ENCODE assay signal across 8 mouse cellular contexts in the genomic region with DNA sequence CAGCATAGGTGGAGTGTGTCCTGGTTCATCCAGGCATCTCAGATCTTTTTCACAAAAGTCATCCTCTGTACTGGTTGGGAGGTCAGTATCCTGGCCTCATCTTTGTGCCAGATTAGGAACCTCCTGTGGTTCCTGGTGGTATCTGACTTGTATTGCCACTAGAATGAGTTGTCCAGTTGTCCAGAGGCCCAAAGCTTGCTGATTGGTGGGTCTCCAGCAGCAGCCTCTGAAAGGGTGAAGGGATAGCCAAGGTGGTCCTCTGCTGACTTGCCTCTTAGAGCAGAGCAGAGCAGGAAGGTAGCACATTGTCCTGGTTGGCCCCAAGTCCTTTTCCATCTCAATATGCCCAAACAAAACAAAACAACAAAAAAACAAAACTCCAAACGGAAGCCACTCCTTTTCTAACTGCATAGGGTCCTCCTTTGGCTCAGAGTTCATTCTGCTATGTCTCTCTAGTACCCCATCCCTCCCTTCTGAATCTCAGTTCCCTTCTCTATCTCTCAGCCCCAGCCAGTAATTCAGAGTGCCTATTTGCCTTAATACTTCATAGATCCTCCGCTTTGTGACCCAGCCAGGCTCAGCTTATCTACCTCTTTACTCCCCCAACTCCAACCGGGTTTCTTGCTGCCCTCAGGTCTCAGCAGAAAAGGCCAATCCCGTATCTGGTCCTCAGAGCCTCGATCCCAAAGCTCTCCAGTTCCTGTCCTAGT. TPM values are rescaled to one million over a fixed set of nuclear protein-coding genes. Genes with fewer than 3 reads are reported as not detected.
DNase-seq lines count a peak whose midpoint lies in the region; ATAC-seq and TF ChIP-seq lines count a peak whose summit lies in the region.

No protein-coding gene starts in this region.

- peaks cover 12% of the 10 kb centered on the region for H3K4me1 ChIP-seq in kidney, postnatal 0 days (replicated peaks; ENCODE audit: insufficient read depth, low read length)
- H3K4me1 ChIP-seq in embryonic facial prominence, embryonic 13.5 days = peaks cover 43% of the 10 kb centered on the region
- peaks cover 42% of the 10 kb centered on the region for H3K4me1 ChIP-seq in intestine, embryonic 14.5 days (replicated peaks; ENCODE audit: control insufficient read depth, insufficient read depth, low read length)

- H3K36me3 ChIP-seq in kidney, postnatal 0 days (ENCODE audit: insufficient read depth, low read length) = no peaks in the 10 kb centered on the region
- H3K36me3 ChIP-seq in embryonic facial prominence, embryonic 13.5 days = no peaks in the 10 kb centered on the region
- no peaks in the 10 kb centered on the region for H3K36me3 ChIP-seq in intestine, embryonic 14.5 days (ENCODE audit: control insufficient read depth, insufficient read depth, low read length)
- H3K36me3 ChIP-seq in myocyte (ENCODE audit: control insufficient read depth, insufficient read depth) = no peaks in the 10 kb centered on the region

- H3K9ac ChIP-seq in kidney, postnatal 0 days (ENCODE audit: low read depth, low read length) = 0 out of 2 replicates have a peak overlapping the region, but pooled peaks have one; percentile 94
- H3K9ac ChIP-seq in embryonic facial prominence, embryonic 13.5 days = peak overlapping the region; percentile 98
- H3K9ac ChIP-seq in intestine, embryonic 14.5 days (ENCODE audit: low read length) = no peak overlapping the region

- H3K27me3 ChIP-seq in kidney, postnatal 0 days (ENCODE audit: insufficient read depth, low read length) = no peaks in the 10 kb centered on the region
- H3K27me3 ChIP-seq in embryonic facial prominence, embryonic 13.5 days = no peaks in the 10 kb centered on the region
- H3K27me3 ChIP-seq in intestine, embryonic 14.5 days (replicated peaks; ENCODE audit: control insufficient read depth, insufficient read depth, low read length) = no peaks in the 10 kb centered on the region
- no peaks in the 10 kb centered on the region for H3K27me3 ChIP-seq in myocyte (ENCODE audit: control insufficient read depth, insufficient read depth, insufficient read length)

- peaks cover 33% of the 10 kb centered on the region for H3K79me2 ChIP-seq in myocyte (ENCODE audit: control insufficient read depth, insufficient read depth)

- no peaks in the 10 kb centered on the region for H3K9me3 ChIP-seq in kidney, postnatal 0 days (replicated peaks; ENCODE audit: low read length)
- H3K9me3 ChIP-seq in embryonic facial prominence, embryonic 13.5 days = no peaks in the 10 kb centered on the region
- no peaks in the 10 kb centered on the region for H3K9me3 ChIP-seq in intestine, embryonic 14.5 days (ENCODE audit: control insufficient read depth, low read length)

- H3K4me2 ChIP-seq in kidney, postnatal 0 days (ENCODE audit: low read length) = peak overlapping the region; percentile 88
- H3K4me2 ChIP-seq in embryonic facial prominence, embryonic 13.5 days = peak overlapping the region; percentile 94
- peak overlapping the region; percentile 54 for H3K4me2 ChIP-seq in intestine, embryonic 14.5 days (ENCODE audit: low read length)
- H3K4me2 ChIP-seq in myocyte (ENCODE audit: low read depth) = peak overlapping the region; percentile 82

- no peak for DNase-seq in kidney, postnatal 0 days (ENCODE audit: low spot score)
- no peak for DNase-seq in kidney, adult 11 months
- DNase-seq in intestine, embryonic 14.5 days (ENCODE audit: low spot score) = no peak
- no peak for DNase-seq in T-cell, adult 2 months (ENCODE audit: low spot score)
- no peak for DNase-seq in frontal cortex, adult 2 months (ENCODE audit: extremely low spot score in 1 of 2, low spot score in 1 of 2)
- no peak for DNase-seq in lung, postnatal 25 days (ENCODE audit: low spot score)

- H3ac ChIP-seq in myocyte (ENCODE audit: control insufficient read depth, insufficient read length) = no peak overlapping the region

- WGBS in kidney, postnatal 0 days = 48% methylated on average over 5 of the region's 5 CpGs
- 46% methylated on average over 5 of the region's 5 CpGs for WGBS in embryonic facial prominence, embryonic 13.5 days
- 56% methylated on average over 5 of the region's 5 CpGs for WGBS in intestine, embryonic 14.5 days

- peak overlapping the region; percentile 70; the same call in 1 of the 2 replicates for H3K27ac ChIP-seq in kidney, postnatal 0 days
- no peak overlapping the region; the same call in 1 of the 2 replicates for H3K27ac ChIP-seq in embryonic facial prominence, embryonic 13.5 days
- H3K27ac ChIP-seq in intestine, embryonic 14.5 days (ENCODE audit: low read depth) = no peak overlapping the region

- peak overlapping the region; percentile 98 for H3K4me3 ChIP-seq in kidney, postnatal 0 days (replicated peaks; ENCODE audit: low read depth, low read length)
- peak overlapping the region; percentile 97 for H3K4me3 ChIP-seq in embryonic facial prominence, embryonic 13.5 days
- no peak overlapping the region; the same call in 1 of the 2 replicates for H3K4me3 ChIP-seq in intestine, embryonic 14.5 days (ENCODE audit: low read depth, low read length)
- H3K4me3 ChIP-seq in myocyte = peak overlapping the region; percentile 84

- no peak for TF ChIP-seq CTCF in kidney, postnatal 0 days (IDR thresholded peaks at IDR 0.05; ENCODE audit: low read depth)

- ATAC-seq in kidney, postnatal 0 days (replicated peaks; ENCODE audit: low FRiP score, low read depth) = no peak
- no peak for ATAC-seq in embryonic facial prominence, embryonic 13.5 days (ENCODE audit: insufficient number of reproducible peaks, insufficient read depth, low FRiP score, low TSS enrichment, low read depth)
- ATAC-seq in intestine, embryonic 14.5 days (replicated peaks; ENCODE audit: low FRiP score, low TSS enrichment, low read depth) = no peak

- TF ChIP-seq POLR2A in myocyte (IDR thresholded peaks at IDR 0.05; ENCODE audit: insufficient read length, low read depth) = no peak

TF ChIP-seq in myocyte, 11 proteins besides CTCF, POLR2A, EP300 and RAD21:
- TF ChIP-seq MAX (IDR thresholded peaks at IDR 0.05; ENCODE audit: low read depth) (no peak), E2F4 (IDR thresholded peaks at IDR 0.05; ENCODE audit: insufficient read depth) (no peak), POLR2AphosphoS2 (IDR thresholded peaks at IDR 0.05; ENCODE audit: insufficient read length, low read depth) (no peak), REST (IDR thresholded peaks at IDR 0.05; ENCODE audit: insufficient read depth, insufficient read length) (no peak), USF1 (IDR thresholded peaks at IDR 0.05; ENCODE audit: low read depth) (no peak), TCF3 (IDR thresholded peaks at IDR 0.05; ENCODE audit: insufficient read length, low read depth) (no peak), MYOG (IDR thresholded peaks at IDR 0.05; ENCODE audit: control insufficient read depth in 1 of 3, insufficient read depth in 1 of 3, insufficient read length in 2 of 3, low read depth in 2 of 3) (no peak), TCF12 (IDR thresholded peaks at IDR 0.05; ENCODE audit: insufficient read depth, poor library complexity, severe bottlenecking) (no peak), SRF (IDR thresholded peaks at IDR 0.05; ENCODE audit: control insufficient read depth, insufficient read length, low read depth) (no peak), MYOD1 (IDR thresholded peaks at IDR 0.05; ENCODE audit: control insufficient read depth in 1 of 3, insufficient read length in 2 of 3, low read depth in 2 of 3) (no peak), CEBPB (IDR thresholded peaks at IDR 0.05; ENCODE audit: insufficient read depth, poor library complexity, severe bottlenecking) (no peak)

RNA-seq across cellular contexts. Expression of gene Dgkd, which starts 0.9 kb away (rescaled TPM):
- polyA plus RNA-seq in kidney, postnatal 0 days (2015; fragmentation: Nextera tagmentation; extraction: Ambion mirVana) = 19.3 and 19.8 TPM in 2 replicates
- 28.8 and 33.0 TPM in 2 replicates for polyA plus RNA-seq in embryonic facial prominence, embryonic 13.5 days (2015; fragmentation: Nextera tagmentation; extraction: Ambion mirVana)
- 38.4 and 38.6 TPM in 2 replicates for polyA plus RNA-seq in intestine, embryonic 14.5 days (2014; fragmentation: Nextera tagmentation; extraction: Ambion mirVana)
- polyA plus RNA-seq in myocyte (2012; fragmentation: generic; extraction: Trizol) = 59.3 TPM
- 57.6 and 73.7 TPM in 2 replicates for polyA plus RNA-seq in frontal cortex, adult 2 months (2012; rRNA removed)

RNA-seq across cellular contexts. Expression of gene Sag, which starts 48.8 kb away (rescaled TPM):
- 0.57 and 0.68 TPM in 2 replicates for polyA plus RNA-seq in kidney, postnatal 0 days (2015; fragmentation: Nextera tagmentation; extraction: Ambion mirVana)
- polyA plus RNA-seq in embryonic facial prominence, embryonic 13.5 days (2015; fragmentation: Nextera tagmentation; extraction: Ambion mirVana) = 2.1 and 3.2 TPM in 2 replicates
- polyA plus RNA-seq in intestine, embryonic 14.5 days (2014; fragmentation: Nextera tagmentation; extraction: Ambion mirVana) = 1.8 and 2.0 TPM in 2 replicates
- polyA plus RNA-seq in myocyte (2012; fragmentation: generic; extraction: Trizol) = 0.72 TPM
- 3.6 and 4.5 TPM in 2 replicates for polyA plus RNA-seq in frontal cortex, adult 2 months (2012; rRNA removed)
